ENCODE assay signal across 23 mouse cellular contexts in genomic region chr3:115669230-115669629, GRCm38 (mm10). TPM values are rescaled to one million over a fixed set of nuclear protein-coding genes. Genes with fewer than 3 reads are reported as not detected.
DNase-seq lines count a peak whose midpoint lies in the region; ATAC-seq lines count a peak whose summit lies in the region.
"Had no signal": no experiment of that assay in that cellular context is flagged by ENCODE, and none has a peak within 500 bp of the region (broad histone marks: within the 10 kb centered on the region; RNA-seq: fewer than 3 reads in every experiment).

No protein-coding gene starts in this region.

- intact Hi-C loops in left cerebral cortex, postnatal 36 days (cut with DNase I) = no loop called here

- DNase-seq in spleen, postnatal 36 days (ENCODE audit: low spot score in 2 of 2) = peak; percentile 35 to 42
- no peak for DNase-seq in spleen, postnatal 10 days (ENCODE audit: low spot score in 2 of 2)
- DNase-seq in splenic B cell, adult 2 months (ENCODE audit: low read depth, low spot score) = peak; percentile 48
- no peak for DNase-seq in lung, postnatal 36 days
- DNase-seq in left cerebral cortex, postnatal 36 days (ENCODE audit: low spot score in 2 of 2) = no peak
- DNase-seq: adrenal gland, adult 8-10 months; cerebellum, adult 11-12 months; cerebellum, postnatal 14 days; gastrocnemius, postnatal 14 days; heart, postnatal 36 days; kidney, adult 8-10 months; kidney, postnatal 10 days; thymus, adult 18-20 months; thymus, postnatal 4 days had no signal

- no peaks in the 10 kb centered on the region for H3K4me1 ChIP-seq in forebrain, embryonic 15.5 days
- H3K4me1 ChIP-seq: forebrain, embryonic 13.5 days; neural tube, embryonic 13.5 days had no signal

- no peaks in the 10 kb centered on the region for H3K36me3 ChIP-seq in splenic B cell, adult 2 months (ENCODE audit: control insufficient read depth, insufficient read depth, low read length, poor library complexity, severe bottlenecking)
- no peaks in the 10 kb centered on the region for H3K36me3 ChIP-seq in forebrain, embryonic 15.5 days
- H3K36me3 ChIP-seq: embryonic facial prominence, embryonic 13.5 days; hindbrain, embryonic 13.5 days; midbrain, embryonic 13.5 days; neural tube, embryonic 13.5 days had no signal

- no peaks in the 10 kb centered on the region for H3K27me3 ChIP-seq in splenic B cell, adult 2 months (ENCODE audit: control insufficient read depth, insufficient read depth, low read length, poor library complexity, severe bottlenecking)
- no peaks in the 10 kb centered on the region for H3K27me3 ChIP-seq in forebrain, embryonic 15.5 days
- H3K27me3 ChIP-seq: embryonic facial prominence, embryonic 13.5 days; forebrain, embryonic 13.5 days; hindbrain, embryonic 13.5 days; midbrain, embryonic 13.5 days; neural tube, embryonic 13.5 days had no signal

- H3K4me3 ChIP-seq in forebrain, embryonic 15.5 days = no peak overlapping the region
- H3K4me3 ChIP-seq: embryonic facial prominence, embryonic 13.5 days; erythroblast, embryonic 14.5 days; forebrain, embryonic 13.5 days; hindbrain, embryonic 13.5 days; midbrain, embryonic 13.5 days; neural tube, embryonic 13.5 days had no signal

- H3K9ac ChIP-seq in forebrain, embryonic 15.5 days (replicated peaks) = no peak overlapping the region
- H3K9ac ChIP-seq: embryonic facial prominence, embryonic 13.5 days; forebrain, embryonic 13.5 days; hindbrain, embryonic 13.5 days; midbrain, embryonic 13.5 days; neural tube, embryonic 13.5 days had no signal

- ATAC-seq in activated CD4-positive, CD25-positive, alpha-beta regulatory T cell, adult 4 months = peak; percentile 79
- peak; percentile 83 for ATAC-seq in megakaryocyte progenitor cell, adult 5-6 weeks (replicated peaks; ENCODE audit: poor library complexity)
- no peak for ATAC-seq in forebrain, embryonic 15.5 days (replicated peaks)
- ATAC-seq: forebrain, embryonic 13.5 days; midbrain, embryonic 13.5 days had no signal

- no peak overlapping the region for H3K4me2 ChIP-seq in forebrain, embryonic 15.5 days (replicated peaks)
- H3K4me2 ChIP-seq: embryonic facial prominence, embryonic 13.5 days; forebrain, embryonic 13.5 days; hindbrain, embryonic 13.5 days; midbrain, embryonic 13.5 days; neural tube, embryonic 13.5 days had no signal

- no peaks in the 10 kb centered on the region for H3K9me3 ChIP-seq in forebrain, embryonic 15.5 days
- H3K9me3 ChIP-seq: embryonic facial prominence, embryonic 13.5 days; forebrain, embryonic 13.5 days; hindbrain, embryonic 13.5 days; midbrain, embryonic 13.5 days; neural tube, embryonic 13.5 days had no signal

- no peak overlapping the region for H3K27ac ChIP-seq in forebrain, embryonic 15.5 days (replicated peaks)
- H3K27ac ChIP-seq: embryonic facial prominence, embryonic 13.5 days; forebrain, embryonic 13.5 days; hindbrain, embryonic 13.5 days; midbrain, embryonic 13.5 days; neural tube, embryonic 13.5 days had no signal

- 88% methylated on average over 1 of the region's 1 CpGs for WGBS in forebrain, embryonic 15.5 days

RNA-seq across cellular contexts. Expression of gene S1pr1, which starts 45.6 kb away (rescaled TPM):
- 100 to 1,000 TPM; 192 to 215 TPM for polyA plus RNA-seq in activated CD4-positive, CD25-positive, alpha-beta regulatory T cell, adult 4 months (2017; shearing (Covaris generic))
- 0.98 and 2.7 TPM in 2 replicates for total RNA-seq in megakaryocyte progenitor cell, adult 5-6 weeks (2015)
- 0.17 and 1.3 TPM in 2 replicates for total RNA-seq in megakaryocyte progenitor cell, adult 5-6 weeks (2017)
- 29.3 TPM in 2 replicates for polyA plus RNA-seq in forebrain, embryonic 15.5 days (2015; fragmentation: Nextera tagmentation; extraction: Ambion mirVana)
- total RNA-seq in left cerebral cortex, postnatal 36 days (2021) = 100 to 1,000 TPM in 1 of 2 experiments, 10 to 100 TPM in 1; 87.4 to 104 TPM
- polyA plus RNA-seq: erythroblast, embryonic 14.5 days had no signal

Comparison
In these comparisons a context has a peak if more than half of its experiments do, and no peak if none do; other contexts are left out.
1. DNase-seq: peak in spleen, postnatal 36 days (2 of 2) and splenic B cell, adult 2 months (single experiment); none in spleen, postnatal 10 days (0 of 2), lung, postnatal 36 days (single experiment) and left cerebral cortex, postnatal 36 days (0 of 2).
2. RNA of gene S1pr1, which starts 45.6 kb away (total RNA-seq): 87.4 to 104 TPM in left cerebral cortex, postnatal 36 days; 0.17 to 2.7 TPM in megakaryocyte progenitor cell, adult 5-6 weeks; every median in the first group is over 10 times any median in the second.